Mouse (Mus musculus): ENCODE data around the gene Slc30a5.

- no peak for TF ChIP-seq MAFK (IDR thresholded peaks at IDR 0.05; ENCODE audit: borderline replicate concordance, low read depth, low read length)
- TF ChIP-seq E2F4 (IDR thresholded peaks at IDR 0.05; ENCODE audit: borderline replicate concordance, low read depth, low read length) = peak; percentile 48; the same call in 1 of the 2 replicates
Measured at GRCm38 (mm10) chr13:100832741-100833639, at the start of gene Slc30a5.
